Mouse (Mus musculus) forebrain, embryonic 12.5 days (tissue): Measurements from ENCODE around the gene Atp1a4. TPM values are rescaled to one million over a fixed set of nuclear protein-coding genes. Genes with fewer than 3 reads are reported as not detected.

ENCODE experiments used
- ATAC-seq: fragments of 200-750 bp; cut with Nextera tagmentation; 2 replicates; pipeline ENCODE4 v1.8.0; 2017; ENCODE audit warnings: moderate TSS enrichment; ENCODE audit not compliant: low FRiP score
- H3K27ac ChIP-seq: fragments of 300-500 bp; sonication (generic); 2 replicates; pipeline ENCODE4 v1.5.1; 2016; ENCODE audit warnings: mild to moderate bottlenecking
- H3K27me3 ChIP-seq: fragments of 300-500 bp; sonication (generic); 2 replicates; pipeline ENCODE4 v1.6.1; 2016; ENCODE audit warnings: mild to moderate bottlenecking
- H3K36me3 ChIP-seq: fragments of 300-500 bp; sonication (generic); replicated peaks from 2 replicates; pipeline ENCODE4 v1.6.1; 2016; ENCODE audit warnings: mild to moderate bottlenecking
- H3K4me1 ChIP-seq: fragments of 300-500 bp; sonication (generic); 2 replicates; pipeline ENCODE4 v1.6.1; 2016
- H3K4me2 ChIP-seq: fragments of 300-500 bp; sonication (generic); 2 replicates; pipeline ENCODE4 v1.6.1; 2016; ENCODE audit warnings: mild to moderate bottlenecking, moderate library complexity
- H3K4me3 ChIP-seq: fragments of 300-500 bp; sonication (generic); replicated peaks from 2 replicates; pipeline ENCODE4 v1.5.1; 2016; ENCODE audit warnings: mild to moderate bottlenecking
- H3K9ac ChIP-seq: fragments of 300-500 bp; sonication (generic); 2 replicates; pipeline ENCODE4 v1.6.1; 2016; ENCODE audit warnings: mild to moderate bottlenecking
- H3K9me3 ChIP-seq: fragments of 300-500 bp; sonication (generic); 2 replicates; pipeline ENCODE4 v1.6.1; 2016
- WGBS: fragments of 180-500 bp; shearing (Covaris S2); methylation state at CpG from one replicate; pipeline ENCODE4 v1.1.7; 2016; 5-methylcytosine and 5-hydroxymethylcytosine counted together
- polyA plus RNA-seq: library from polyadenylated mRNA; unstranded; fragments of >200 nt; fragmentation: Nextera tagmentation; extraction: Ambion mirVana; gene quantifications from 2 replicates; pipeline ENCODE4 v1.2.1, GENCODE M21; 2016

Atp1a4 gene
- 0.05 and 0.06 TPM in 2 replicates for polyA plus RNA-seq

DNA sequence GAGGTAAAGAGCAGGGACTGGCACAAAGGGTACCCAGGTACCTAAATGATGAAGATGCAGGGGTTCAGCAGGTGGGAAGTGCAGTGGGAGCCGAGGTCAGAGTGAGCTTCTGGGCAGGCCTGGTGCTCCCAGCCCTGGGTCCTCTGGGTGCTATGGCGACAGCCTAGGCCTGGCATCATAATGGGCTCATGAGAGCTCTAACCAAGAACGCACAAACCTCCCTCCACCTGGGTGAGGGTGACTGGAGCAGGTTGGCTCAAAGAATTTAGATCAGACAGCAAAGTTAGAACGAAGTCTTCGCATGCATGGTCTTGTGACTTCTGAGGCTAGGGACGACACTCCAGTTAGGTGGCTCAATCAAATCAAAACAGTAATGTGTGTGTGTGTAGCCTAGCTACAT lies at the start of gene Atp1a4:
Gene Atp1a4, minus strand, starts transcription at position 101 of the 400 bp plus-strand sequence.
- no peak for ATAC-seq
- no peaks in the 10 kb centered on the region for H3K9me3 ChIP-seq
- H3K4me3 ChIP-seq: no peak within 1 kb of the TSS
- H3K4me2 ChIP-seq: no peak within 1 kb of the TSS
- 86% methylated on average over 6 of the region's 6 CpGs for WGBS
- peaks cover 26% of the 10 kb centered on the region for H3K4me1 ChIP-seq
- no peaks in the 10 kb centered on the region for H3K27me3 ChIP-seq
- H3K9ac ChIP-seq: no peak within 1 kb of the TSS
- no peaks in the 10 kb centered on the region for H3K36me3 ChIP-seq
- H3K27ac ChIP-seq: no peak within 1 kb of the TSS

DNA sequence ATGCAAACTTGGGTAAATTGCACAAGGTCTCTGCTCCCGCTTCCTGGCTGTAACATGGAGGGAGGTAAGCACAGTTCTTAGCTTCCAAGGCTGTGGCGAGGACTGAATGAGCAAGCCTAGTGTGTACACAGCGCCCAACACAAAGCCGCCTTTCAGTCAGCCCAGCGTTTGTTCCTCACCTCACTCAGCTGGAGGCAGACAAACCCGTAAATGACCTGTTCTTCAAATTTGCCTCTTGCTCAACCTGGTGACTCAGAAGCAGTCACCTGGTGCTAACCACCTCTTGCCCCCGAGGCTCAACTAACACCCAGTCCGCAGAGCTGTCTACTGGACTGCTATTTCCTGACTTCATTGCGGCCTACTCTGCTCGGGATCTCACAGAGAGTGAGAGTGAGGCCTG lies 49.7 kb upstream of the Atp1a4 start:
- Histone ChIP-seq H3K4me2 (no peak overlapping the region), H3K9me3 (no peaks in the 10 kb centered on the region), H3K9ac (no peak overlapping the region), H3K4me3 (no peak overlapping the region), H3K27me3 (no peaks in the 10 kb centered on the region), H3K27ac (peak overlapping the region; percentile 66), H3K4me1 (peaks cover 52% of the 10 kb centered on the region), H3K36me3 (no peaks in the 10 kb centered on the region)
- ATAC-seq: no peak
- WGBS: 47% methylated on average over 10 of the region's 10 CpGs

DNA sequence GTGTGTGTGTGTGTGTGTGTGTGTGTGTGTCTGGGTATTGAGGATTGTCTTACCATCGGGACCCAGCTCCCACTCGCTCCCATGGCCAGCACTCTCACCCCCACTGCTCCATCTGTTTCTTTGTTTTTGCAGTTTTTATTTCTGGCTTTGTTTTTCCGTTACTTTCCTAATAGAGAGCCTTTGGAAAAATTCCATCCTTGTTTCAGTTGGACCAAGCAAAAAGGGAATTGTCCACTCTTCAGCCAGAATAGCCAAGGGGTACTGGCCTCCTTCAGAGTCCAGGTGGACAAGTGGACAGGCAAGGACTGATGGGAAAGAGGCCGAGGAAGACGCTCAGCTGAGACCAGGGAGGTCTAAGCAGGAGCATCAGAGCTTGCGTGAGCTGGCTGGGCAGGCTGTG lies 48.7 kb upstream of the Atp1a4 start:
- no peak for ATAC-seq
- Histone ChIP-seq H3K4me3 (no peak overlapping the region), H3K4me1 (peaks cover 55% of the 10 kb centered on the region), H3K9me3 (no peaks in the 10 kb centered on the region), H3K27me3 (no peaks in the 10 kb centered on the region), H3K9ac (no peak overlapping the region), H3K4me2 (no peak overlapping the region), H3K36me3 (no peaks in the 10 kb centered on the region), H3K27ac (peak overlapping the region; percentile 66; the same call in 1 of the 2 replicates)
- WGBS: 76% methylated on average over 6 of the region's 6 CpGs

DNA sequence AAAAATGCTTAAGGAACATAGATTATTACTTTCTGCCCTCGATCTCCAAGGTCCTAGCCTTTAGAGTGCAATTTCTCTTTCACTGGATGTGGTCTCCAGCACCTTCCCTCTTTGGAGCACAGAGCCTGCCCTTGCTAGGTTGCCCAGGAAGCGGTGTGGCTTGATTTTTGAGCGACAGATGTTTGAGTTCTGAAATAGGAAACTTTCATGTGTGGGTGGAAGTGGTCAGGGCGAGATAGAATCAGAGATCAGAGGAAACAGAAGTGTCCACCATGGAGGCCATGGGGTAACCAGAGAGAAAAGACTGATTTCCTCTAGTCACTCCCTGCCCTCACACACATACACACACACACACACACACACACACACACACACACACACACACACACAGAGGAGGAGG lies 48.0 kb upstream of the Atp1a4 start:
- H3K9ac ChIP-seq: no peak overlapping the region
- H3K4me2 ChIP-seq: no peak overlapping the region
- no peaks in the 10 kb centered on the region for H3K27me3 ChIP-seq
- WGBS: 87% methylated on average over 4 of the region's 4 CpGs
- H3K4me1 ChIP-seq: peaks cover 54% of the 10 kb centered on the region
- no peaks in the 10 kb centered on the region for H3K36me3 ChIP-seq
- no peak for ATAC-seq
- no peak overlapping the region for H3K27ac ChIP-seq
- H3K9me3 ChIP-seq: no peaks in the 10 kb centered on the region
- no peak overlapping the region for H3K4me3 ChIP-seq

DNA sequence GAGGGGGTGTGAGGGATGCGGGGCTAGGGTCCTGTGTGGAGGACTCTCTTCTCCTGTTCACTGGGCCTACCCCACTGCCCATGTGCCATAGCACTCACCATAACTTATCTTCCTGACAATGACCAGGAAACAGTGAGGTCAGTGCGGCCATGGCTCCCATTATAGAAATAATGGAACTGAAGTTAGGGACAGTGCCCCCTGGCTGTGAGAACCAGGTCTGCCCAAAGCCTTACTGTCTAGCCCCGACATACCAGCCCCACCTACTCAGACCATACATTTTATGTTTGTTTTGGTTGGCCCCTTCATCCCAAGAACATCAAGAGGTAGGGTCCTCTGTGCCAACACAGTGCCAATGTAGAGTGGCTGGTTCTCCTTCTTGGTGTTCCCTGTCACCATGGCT lies 47.4 kb upstream of the Atp1a4 start:
- Histone ChIP-seq H3K4me1 (peaks cover 55% of the 10 kb centered on the region), H3K27me3 (no peaks in the 10 kb centered on the region)
- 82% methylated on average over 3 of the region's 3 CpGs for WGBS

DNA sequence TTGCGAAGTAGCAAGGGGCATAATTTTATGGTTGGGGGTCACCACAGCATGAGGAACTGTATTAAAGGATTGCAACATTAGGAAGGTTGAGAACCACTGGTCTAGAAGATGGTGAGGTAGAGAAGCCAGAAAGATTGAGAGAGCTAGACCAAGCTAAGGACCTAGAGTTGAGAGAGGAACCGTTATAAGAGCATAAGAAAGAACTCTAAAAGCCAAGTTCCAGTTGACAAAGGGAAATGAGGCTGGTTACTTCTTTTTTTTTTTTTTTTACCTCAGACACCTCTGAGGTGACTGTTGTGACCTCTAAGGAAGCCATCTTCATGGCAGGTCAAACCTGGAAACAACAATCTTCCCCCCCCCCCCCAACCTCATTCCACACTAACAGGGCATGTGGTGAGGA lies 46.9 kb upstream of the Atp1a4 start:
- ATAC-seq: no peak
- H3K4me1 ChIP-seq: peaks cover 50% of the 10 kb centered on the region
- 92% methylated on average over 2 of the region's 2 CpGs for WGBS

More for the DNA sequence above, 47.4 kb upstream of the Atp1a4 start:
- Histone ChIP-seq H3K27ac (no peak overlapping the region), H3K36me3 (no peaks in the 10 kb centered on the region), H3K4me2 (no peak overlapping the region), H3K9ac (no peak overlapping the region), H3K9me3 (no peaks in the 10 kb centered on the region), H3K4me3 (no peak overlapping the region)
- no peak for ATAC-seq

DNA sequence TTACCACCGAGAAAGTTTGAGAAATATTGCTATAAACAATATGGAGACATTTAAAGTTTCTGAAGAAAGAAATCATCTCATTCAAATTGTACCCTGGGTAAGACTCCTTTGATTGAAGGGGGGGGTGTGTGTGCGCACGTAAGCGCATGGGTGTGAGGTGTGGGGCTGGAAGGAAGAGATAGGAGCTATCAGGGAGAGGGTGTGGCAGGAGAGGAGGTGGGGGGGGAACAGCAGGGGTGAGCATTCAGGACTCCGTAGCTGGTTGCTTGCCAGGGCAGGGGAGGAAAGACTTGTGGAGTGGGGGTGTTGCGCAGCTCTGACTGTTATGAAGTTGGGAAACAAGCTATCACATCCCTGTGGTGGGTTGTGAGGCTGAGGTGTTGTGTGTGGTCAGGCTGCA lies 46.2 kb upstream of the Atp1a4 start:
- H3K27ac ChIP-seq: no peak overlapping the region
- H3K9ac ChIP-seq: no peak overlapping the region
- H3K4me3 ChIP-seq: no peak overlapping the region
- H3K4me2 ChIP-seq: no peak overlapping the region
- 85% methylated on average over 6 of the region's 6 CpGs for WGBS
- H3K4me1 ChIP-seq: peaks cover 43% of the 10 kb centered on the region
- ATAC-seq: no peak
- no peaks in the 10 kb centered on the region for H3K9me3 ChIP-seq
- no peaks in the 10 kb centered on the region for H3K27me3 ChIP-seq
- H3K36me3 ChIP-seq: no peaks in the 10 kb centered on the region

More for the DNA sequence above, 46.9 kb upstream of the Atp1a4 start:
- H3K9ac ChIP-seq: no peak overlapping the region
- no peaks in the 10 kb centered on the region for H3K27me3 ChIP-seq
- H3K4me2 ChIP-seq: no peak overlapping the region
- no peak overlapping the region for H3K4me3 ChIP-seq
- no peak overlapping the region for H3K27ac ChIP-seq
- H3K36me3 ChIP-seq: no peaks in the 10 kb centered on the region
- no peaks in the 10 kb centered on the region for H3K9me3 ChIP-seq

DNA sequence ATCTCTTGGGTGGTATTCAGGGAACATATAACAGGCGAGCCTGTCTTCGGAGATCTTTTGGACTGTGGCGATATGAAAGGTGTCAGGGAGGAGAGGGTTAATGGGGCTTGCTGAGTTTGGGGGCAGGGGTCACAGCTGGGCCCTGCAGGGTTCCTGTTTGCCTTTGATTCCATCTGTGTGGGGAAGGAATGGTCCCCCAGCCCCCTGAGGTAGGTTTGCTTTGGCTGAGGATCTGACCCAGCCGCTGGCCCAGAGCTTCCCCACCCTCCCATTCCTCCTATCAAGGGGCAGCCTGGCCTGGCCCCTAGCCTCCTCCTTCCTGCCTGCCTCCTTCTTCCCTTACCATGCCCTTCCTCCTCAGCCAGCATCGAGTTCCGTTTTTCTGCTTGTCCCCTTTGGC lies 44.6 kb upstream of the Atp1a4 start:
- Histone ChIP-seq H3K4me3 (no peak overlapping the region), H3K27ac (no peak overlapping the region), H3K4me1 (peaks cover 36% of the 10 kb centered on the region), H3K27me3 (0 out of 2 replicates have a peak, but pooled peaks cover 7% of the 10 kb centered on the region), H3K9me3 (no peaks in the 10 kb centered on the region), H3K36me3 (no peaks in the 10 kb centered on the region), H3K4me2 (no peak overlapping the region), H3K9ac (no peak overlapping the region)
- ATAC-seq: no peak
- 8% methylated on average over 6 of the region's 6 CpGs for WGBS

DNA sequence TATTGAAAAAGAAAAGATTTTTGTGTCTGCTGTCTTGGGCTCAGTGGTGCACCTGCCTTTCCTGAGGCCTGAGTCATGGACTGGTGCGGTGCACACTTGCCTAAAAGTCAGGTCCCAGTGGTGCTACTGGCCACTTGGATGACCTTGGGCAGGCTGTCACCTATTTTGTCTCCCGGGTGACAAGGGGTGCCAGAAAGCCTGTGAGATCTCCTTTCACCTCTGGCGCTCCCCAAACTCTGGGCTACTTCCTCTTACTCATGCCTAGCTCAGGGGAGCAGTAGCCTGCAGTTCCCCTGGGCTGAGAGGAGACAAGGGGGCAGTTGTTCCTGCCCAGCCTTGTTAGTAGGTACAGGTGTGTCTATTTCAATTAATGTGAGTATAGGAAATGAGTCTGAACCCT lies 44.1 kb upstream of the Atp1a4 start:
- ATAC-seq: no peak
- 60% methylated on average over 3 of the region's 3 CpGs for WGBS
- peaks cover 7% of the 10 kb centered on the region; the same call in 1 of the 2 replicates for H3K27me3 ChIP-seq
- peaks cover 37% of the 10 kb centered on the region for H3K4me1 ChIP-seq
- no peaks in the 10 kb centered on the region for H3K9me3 ChIP-seq
- no peak overlapping the region for H3K4me3 ChIP-seq
- no peak overlapping the region for H3K4me2 ChIP-seq
- no peak overlapping the region for H3K27ac ChIP-seq
- H3K9ac ChIP-seq: no peak overlapping the region
- no peaks in the 10 kb centered on the region for H3K36me3 ChIP-seq

DNA sequence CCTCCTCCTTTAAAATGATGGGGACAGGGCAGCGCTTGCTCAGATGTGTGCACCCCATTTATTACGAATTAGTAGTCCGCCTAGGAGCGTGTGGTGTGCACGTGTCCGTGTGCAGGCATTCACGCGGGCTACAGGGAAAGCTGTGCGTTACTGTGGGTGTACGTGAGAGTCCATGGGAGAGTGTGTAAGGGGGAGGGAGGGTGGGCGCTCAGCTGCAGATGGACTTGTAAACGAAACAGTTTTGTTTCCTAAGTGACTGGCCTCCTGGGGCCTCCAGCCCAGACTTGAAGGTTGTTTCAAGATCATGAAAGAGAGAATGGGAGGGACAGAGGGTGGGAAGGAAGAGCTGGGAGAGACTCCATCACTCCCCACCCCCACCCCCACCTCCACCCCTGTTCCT lies 43.0 kb upstream of the Atp1a4 start:
- peaks cover 47% of the 10 kb centered on the region for H3K4me1 ChIP-seq
- H3K9me3 ChIP-seq: no peaks in the 10 kb centered on the region
- H3K27me3 ChIP-seq: peaks cover 9% of the 10 kb centered on the region; the same call in 1 of the 2 replicates
- no peak overlapping the region for H3K9ac ChIP-seq
- 53% methylated on average over 12 of the region's 12 CpGs for WGBS
- no peaks in the 10 kb centered on the region for H3K36me3 ChIP-seq
- peak overlapping the region; percentile 13; the same call in 1 of the 2 replicates for H3K27ac ChIP-seq
- H3K4me2 ChIP-seq: no peak overlapping the region
- H3K4me3 ChIP-seq: no peak overlapping the region
- peak; percentile 47 for ATAC-seq

DNA sequence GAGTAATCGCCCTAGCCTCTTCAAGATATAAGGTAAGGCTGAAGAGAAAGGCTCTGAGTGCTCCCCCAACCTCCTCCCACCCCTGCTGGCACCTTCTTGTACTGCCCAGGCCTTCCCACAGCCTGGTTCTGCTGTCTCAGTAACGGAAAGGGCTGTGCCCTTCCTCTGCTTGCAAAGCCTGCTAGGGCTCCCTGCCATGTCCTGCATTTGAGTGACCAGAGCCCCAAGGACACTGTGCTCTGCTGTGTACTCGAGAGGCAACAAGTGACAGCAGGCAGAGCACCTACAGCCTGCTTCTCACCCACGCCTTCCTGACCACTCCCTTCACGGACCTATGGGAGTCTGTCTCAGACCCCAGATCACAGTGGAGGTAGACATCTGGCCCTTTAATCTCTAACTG lies 42.0 kb upstream of the Atp1a4 start:
- no peak overlapping the region for H3K4me3 ChIP-seq
- no peak overlapping the region for H3K27ac ChIP-seq
- peaks cover 9% of the 10 kb centered on the region; the same call in 1 of the 2 replicates for H3K27me3 ChIP-seq
- no peaks in the 10 kb centered on the region for H3K9me3 ChIP-seq
- no peak overlapping the region for H3K9ac ChIP-seq
- no peak for ATAC-seq
- 62% methylated on average over 5 of the region's 5 CpGs for WGBS
- H3K4me2 ChIP-seq: no peak overlapping the region
- no peaks in the 10 kb centered on the region for H3K36me3 ChIP-seq
- H3K4me1 ChIP-seq: peaks cover 56% of the 10 kb centered on the region

DNA sequence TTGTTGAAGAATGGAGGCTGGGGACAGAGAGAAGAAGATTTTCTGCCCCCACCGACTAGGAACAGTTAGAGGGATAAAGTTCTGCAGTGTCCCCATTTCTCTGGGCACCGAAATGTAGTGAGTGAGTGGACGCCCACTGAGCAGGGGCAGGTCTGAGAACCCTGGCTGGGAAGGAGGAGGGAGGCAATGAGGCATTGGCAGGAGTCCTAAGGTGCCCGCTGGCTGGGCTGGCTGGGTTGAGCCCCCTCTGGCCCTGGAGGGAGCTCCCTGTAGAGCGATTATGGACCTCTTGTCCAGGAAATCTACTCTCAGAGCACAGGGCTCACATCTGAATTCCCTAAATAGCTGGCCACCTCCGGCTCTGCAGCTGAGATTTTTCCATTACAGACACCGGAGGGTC lies 41.3 kb upstream of the Atp1a4 start:
- H3K27ac ChIP-seq: no peak overlapping the region
- ATAC-seq: no peak
- H3K9me3 ChIP-seq: no peaks in the 10 kb centered on the region
- no peak overlapping the region for H3K4me2 ChIP-seq
- H3K4me3 ChIP-seq: no peak overlapping the region
- H3K27me3 ChIP-seq: peaks cover 9% of the 10 kb centered on the region; the same call in 1 of the 2 replicates
- no peaks in the 10 kb centered on the region for H3K36me3 ChIP-seq
- 68% methylated on average over 7 of the region's 7 CpGs for WGBS
- no peak overlapping the region for H3K9ac ChIP-seq
- peaks cover 63% of the 10 kb centered on the region for H3K4me1 ChIP-seq
